Mouse (Mus musculus) lung, embryonic 16.5 days (tissue): Measurements from ENCODE around the gene Por. TPM values are rescaled to one million over a fixed set of nuclear protein-coding genes. Genes with fewer than 3 reads are reported as not detected.

Source experiments
- ATAC-seq: fragments of 200-750 bp; cut with Nextera tagmentation; 2 replicates; pipeline ENCODE4 v1.8.0; 2017; ENCODE audit warnings: low read depth, mild to moderate bottlenecking, moderate library complexity
- H3K27ac ChIP-seq: fragments of 300-500 bp; sonication (generic); 2 replicates; pipeline ENCODE4 v1.5.1; 2014; ENCODE audit warnings: mild to moderate bottlenecking, control low read depth, low read length
- H3K27me3 ChIP-seq: fragments of 300-500 bp; sonication (generic); 2 replicates; pipeline ENCODE4 v1.6.1; 2014; ENCODE audit warnings: low read depth, low read length, mixed read lengths; ENCODE audit not compliant: control insufficient read depth, insufficient read depth
- H3K36me3 ChIP-seq: fragments of 300-500 bp; sonication (generic); 2 replicates; pipeline ENCODE4 v1.6.1; 2014; ENCODE audit warnings: low read length; ENCODE audit not compliant: control insufficient read depth, insufficient read depth
- H3K4me1 ChIP-seq: fragments of 300-500 bp; sonication (generic); replicated peaks from 2 replicates; pipeline ENCODE4 v1.6.1; 2014; ENCODE audit warnings: low read length, mixed read lengths; ENCODE audit not compliant: control insufficient read depth, insufficient read depth
- H3K4me2 ChIP-seq: fragments of 300-500 bp; sonication (generic); 2 replicates; pipeline ENCODE4 v1.6.1; 2014; ENCODE audit warnings: low read depth, low read length, control low read depth
- H3K4me3 ChIP-seq: fragments of 300-500 bp; sonication (generic); 2 replicates; pipeline ENCODE4 v1.5.1; 2014; ENCODE audit warnings: mild to moderate bottlenecking, low read length, control low read depth
- H3K9ac ChIP-seq: fragments of 300-500 bp; sonication (generic); 2 replicates; pipeline ENCODE4 v1.6.1; 2014; ENCODE audit warnings: low read length, control low read depth
- H3K9me3 ChIP-seq: fragments of 300-500 bp; sonication (generic); 2 replicates; pipeline ENCODE4 v1.6.1; 2016; ENCODE audit warnings: low read length; ENCODE audit not compliant: control insufficient read depth
- WGBS: fragments of 180-500 bp; shearing (Covaris S2); extraction: QIAGEN DNeasy Blood & Tissue Kit; methylation state at CpG from one replicate; pipeline ENCODE4 v1.1.7; 2014; 5-methylcytosine and 5-hydroxymethylcytosine counted together
- polyA plus RNA-seq: library from polyadenylated mRNA; unstranded; fragments of >200 nt; fragmentation: Nextera tagmentation; extraction: Ambion mirVana; gene quantifications from 2 replicates; pipeline ENCODE4 v1.2.1, GENCODE M21; 2015

Por gene
- polyA plus RNA-seq, 1 experiment from 2014 or later: 77.4 TPM

DNA sequence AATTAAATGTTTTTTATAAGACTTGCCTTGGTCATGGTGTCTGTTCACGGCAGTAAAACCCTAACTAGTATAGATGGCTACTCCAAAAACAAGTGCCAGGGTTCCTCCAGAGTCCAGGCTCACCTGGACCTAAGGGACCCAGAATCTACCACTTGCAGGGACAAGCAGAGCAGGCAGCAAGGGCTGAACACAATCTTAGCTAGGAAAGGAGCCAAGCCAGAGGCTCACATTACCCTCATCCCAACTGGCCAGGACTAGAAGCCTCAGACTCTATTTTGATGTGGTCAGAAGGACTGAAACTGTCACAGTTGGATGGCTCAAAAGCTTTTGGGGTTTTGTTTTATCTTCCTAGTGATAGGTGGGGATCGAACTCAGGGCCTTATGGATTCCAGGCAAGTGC, 81.8 kb downstream of the Por start:
- Histone ChIP-seq H3K27me3 (no peaks in the 10 kb centered on the region), H3K9me3 (peaks cover 2% of the 10 kb centered on the region; the same call in 1 of the 2 replicates), H3K9ac (no peak overlapping the region), H3K4me3 (no peak overlapping the region), H3K27ac (no peak overlapping the region), H3K4me2 (no peak overlapping the region), H3K4me1 (no peaks in the 10 kb centered on the region), H3K36me3 (no peaks in the 10 kb centered on the region)
- ATAC-seq: no peak
- 61% methylated on average over 2 of the region's 2 CpGs for WGBS

DNA sequence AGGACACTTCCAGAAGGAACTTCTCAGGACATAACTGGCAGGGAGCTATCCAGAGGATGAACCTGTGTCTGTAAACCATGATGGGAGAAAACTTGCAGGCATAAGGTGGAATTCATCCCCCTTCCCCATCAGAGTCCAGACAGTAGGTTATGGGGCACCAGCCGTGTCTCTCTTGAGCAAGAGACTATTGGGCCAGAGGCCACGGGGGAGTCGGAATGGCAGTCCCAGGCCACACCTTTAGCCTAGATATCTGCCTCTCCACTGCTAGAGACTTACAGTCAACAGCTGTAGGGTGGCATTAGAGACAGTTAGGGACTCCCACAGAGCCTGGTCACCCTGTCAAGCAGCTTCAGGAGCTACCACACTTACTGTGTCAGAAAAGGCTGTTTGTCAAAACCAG, 92.0 kb downstream of the Por start:
- H3K27ac ChIP-seq: no peak overlapping the region
- H3K36me3 ChIP-seq: no peaks in the 10 kb centered on the region
- no peaks in the 10 kb centered on the region for H3K4me1 ChIP-seq
- H3K9me3 ChIP-seq: no peaks in the 10 kb centered on the region
- 55% methylated on average over 3 of the region's 3 CpGs for WGBS
- H3K4me2 ChIP-seq: no peak overlapping the region
- H3K9ac ChIP-seq: no peak overlapping the region
- ATAC-seq: no peak
- no peaks in the 10 kb centered on the region for H3K27me3 ChIP-seq
- no peak overlapping the region for H3K4me3 ChIP-seq

DNA sequence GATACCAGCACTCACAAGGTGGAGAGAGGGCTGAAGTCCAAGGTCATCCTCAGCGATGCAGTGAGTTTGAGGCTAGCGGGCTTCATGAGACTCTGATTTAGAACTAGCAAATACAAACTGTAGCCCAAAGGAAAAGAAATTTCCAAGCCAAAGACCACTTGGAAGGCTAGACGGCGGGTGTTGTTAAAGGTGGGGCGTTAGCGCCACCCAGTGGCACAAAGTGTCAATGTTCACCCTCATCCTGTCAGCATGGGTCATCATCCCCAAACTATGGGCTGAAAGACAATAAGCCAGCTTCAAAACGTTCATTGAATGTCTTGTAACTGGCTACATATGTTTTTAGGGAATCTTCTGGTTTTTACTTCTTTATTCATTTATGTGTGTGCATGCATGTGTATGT, 93.7 kb downstream of the Por start:
- Histone ChIP-seq H3K9ac (no peak overlapping the region), H3K4me2 (no peak overlapping the region), H3K4me3 (no peak overlapping the region), H3K9me3 (no peaks in the 10 kb centered on the region), H3K36me3 (no peaks in the 10 kb centered on the region), H3K27ac (no peak overlapping the region), H3K27me3 (no peaks in the 10 kb centered on the region), H3K4me1 (no peaks in the 10 kb centered on the region)
- 3% methylated on average over 7 of the region's 7 CpGs for WGBS
- no peak for ATAC-seq

DNA sequence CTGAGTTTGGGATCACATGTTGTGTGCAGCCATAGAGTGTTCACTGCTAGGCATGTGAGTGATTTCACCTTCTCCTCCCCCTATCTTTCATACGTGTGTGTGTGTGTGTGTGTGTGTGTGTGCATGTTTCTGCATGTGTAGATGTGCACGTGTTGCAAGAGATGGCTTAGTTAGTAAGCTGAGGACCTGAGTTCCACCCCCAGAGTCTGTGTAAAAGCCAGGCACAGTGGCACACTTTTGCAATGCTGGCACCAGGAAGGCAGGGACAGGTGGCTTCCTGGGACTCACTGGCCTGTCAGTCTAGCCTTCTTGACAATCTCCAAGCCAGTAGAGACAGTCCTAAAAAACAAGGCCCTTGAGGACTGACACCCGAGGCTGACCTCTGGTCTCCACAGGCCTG, 95.1 kb downstream of the Por start:
- Histone ChIP-seq H3K27me3 (no peaks in the 10 kb centered on the region), H3K4me2 (no peak overlapping the region), H3K9ac (no peak overlapping the region), H3K4me1 (no peaks in the 10 kb centered on the region), H3K9me3 (no peaks in the 10 kb centered on the region), H3K36me3 (no peaks in the 10 kb centered on the region), H3K4me3 (no peak overlapping the region), H3K27ac (no peak overlapping the region)
- 45% methylated on average over 3 of the region's 3 CpGs for WGBS
- no peak for ATAC-seq

DNA sequence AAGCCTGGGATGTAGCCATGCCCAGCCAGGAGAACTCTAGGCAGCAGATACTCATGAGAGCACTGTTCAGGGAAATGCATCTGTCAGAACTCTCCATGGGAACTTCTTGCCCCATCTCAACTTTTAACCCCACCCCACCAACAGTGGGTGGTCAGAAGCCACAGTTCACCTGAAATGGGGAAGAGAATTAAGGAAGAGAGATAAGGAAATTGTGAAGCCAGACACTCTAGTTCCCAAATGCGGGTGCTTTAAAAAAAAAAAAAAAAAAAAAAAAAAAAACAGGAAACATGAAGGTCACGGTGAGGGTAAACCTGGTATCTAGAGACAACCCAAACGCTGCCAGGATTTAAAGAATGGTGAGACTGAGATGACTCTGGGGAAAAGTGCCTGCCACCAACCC, 102.7 kb downstream of the Por start:
- no peak overlapping the region for H3K4me2 ChIP-seq
- H3K27me3 ChIP-seq: no peaks in the 10 kb centered on the region
- no peaks in the 10 kb centered on the region for H3K36me3 ChIP-seq
- WGBS: 27% methylated on average over 3 of the region's 3 CpGs
- no peak overlapping the region for H3K9ac ChIP-seq
- H3K27ac ChIP-seq: no peak overlapping the region
- ATAC-seq: no peak
- no peaks in the 10 kb centered on the region for H3K9me3 ChIP-seq
- H3K4me1 ChIP-seq: peaks cover 2% of the 10 kb centered on the region; the same call in 1 of the 2 replicates
- H3K4me3 ChIP-seq: no peak overlapping the region

DNA sequence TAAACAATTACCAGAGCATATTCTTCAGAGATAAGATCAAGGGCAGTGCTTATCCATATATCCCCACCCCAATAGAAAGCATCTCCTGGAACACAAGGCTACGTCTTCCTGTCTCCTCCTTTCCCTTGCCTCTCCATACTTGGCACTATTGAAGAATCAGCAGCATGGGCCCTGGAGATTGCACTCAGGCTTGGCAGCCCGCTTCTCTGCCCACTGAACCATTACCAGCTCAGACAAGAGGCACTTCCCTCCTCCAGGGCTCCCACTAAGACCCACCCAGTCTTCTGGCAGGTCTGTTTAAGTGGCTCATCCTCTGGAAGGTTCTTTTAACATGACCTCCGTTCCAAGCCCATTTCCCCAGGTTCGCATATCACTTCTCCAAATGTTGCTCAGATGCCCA, 106.7 kb downstream of the Por start:
- Histone ChIP-seq H3K9me3 (no peaks in the 10 kb centered on the region), H3K27me3 (no peaks in the 10 kb centered on the region), H3K4me3 (no peak overlapping the region), H3K9ac (no peak overlapping the region), H3K36me3 (no peaks in the 10 kb centered on the region), H3K4me1 (peaks cover 15% of the 10 kb centered on the region), H3K4me2 (no peak overlapping the region), H3K27ac (no peak overlapping the region)
- WGBS: 72% methylated on average over 4 of the region's 4 CpGs
- no peak for ATAC-seq

DNA sequence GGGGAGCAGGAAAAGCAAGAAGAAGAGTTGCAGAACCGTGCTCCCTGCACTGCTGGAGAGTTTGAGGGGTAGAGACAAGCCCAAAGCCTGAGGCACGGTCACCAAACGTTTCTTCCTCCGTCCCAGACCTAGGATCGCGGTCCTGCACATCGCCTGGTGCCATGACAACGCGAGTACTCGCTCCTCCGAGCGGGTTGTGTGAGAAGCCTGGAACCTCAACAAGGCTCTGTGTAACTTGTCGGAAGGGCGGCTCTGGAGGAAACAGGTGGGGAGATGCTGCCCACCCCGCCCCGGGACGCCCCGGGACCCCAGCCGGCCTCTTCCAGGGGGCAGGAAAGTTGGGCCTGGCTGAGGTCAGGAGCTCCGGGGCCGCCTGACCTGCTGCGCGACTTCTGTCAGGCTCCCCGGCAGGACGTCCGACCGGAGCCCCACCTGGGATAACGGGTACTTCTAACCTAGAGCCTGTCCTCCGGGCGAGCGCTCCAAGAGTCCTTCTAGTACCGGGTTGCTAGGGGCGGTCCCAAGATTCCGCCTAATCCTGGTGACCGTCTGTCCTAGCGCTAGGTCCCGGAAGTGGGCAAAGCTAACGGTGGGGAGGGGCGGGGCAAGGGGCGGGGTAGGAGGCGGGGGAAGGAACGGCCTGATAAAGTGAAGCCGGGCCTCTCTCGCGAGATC, 108.1 kb downstream of the Por start, which contains the start of gene Styxl1:
Gene Styxl1 (minus strand): TSS at position 590 of the 675 bp plus-strand sequence.
- Histone ChIP-seq H3K9ac (peak within 1 kb of the TSS; percentile 97), H3K4me3 (peak within 1 kb of the TSS; percentile 96), H3K36me3 (peaks cover 4% of the 10 kb centered on the region; the same call in 1 of the 2 replicates), H3K27ac (peak within 1 kb of the TSS; percentile 93), H3K4me2 (peak within 1 kb of the TSS; percentile 72), H3K4me1 (peaks cover 15% of the 10 kb centered on the region), H3K27me3 (no peaks in the 10 kb centered on the region), H3K9me3 (no peaks in the 10 kb centered on the region)
- WGBS: under 1% methylated on average over 45 of the region's 45 CpGs
- ATAC-seq: peak; percentile 22

DNA sequence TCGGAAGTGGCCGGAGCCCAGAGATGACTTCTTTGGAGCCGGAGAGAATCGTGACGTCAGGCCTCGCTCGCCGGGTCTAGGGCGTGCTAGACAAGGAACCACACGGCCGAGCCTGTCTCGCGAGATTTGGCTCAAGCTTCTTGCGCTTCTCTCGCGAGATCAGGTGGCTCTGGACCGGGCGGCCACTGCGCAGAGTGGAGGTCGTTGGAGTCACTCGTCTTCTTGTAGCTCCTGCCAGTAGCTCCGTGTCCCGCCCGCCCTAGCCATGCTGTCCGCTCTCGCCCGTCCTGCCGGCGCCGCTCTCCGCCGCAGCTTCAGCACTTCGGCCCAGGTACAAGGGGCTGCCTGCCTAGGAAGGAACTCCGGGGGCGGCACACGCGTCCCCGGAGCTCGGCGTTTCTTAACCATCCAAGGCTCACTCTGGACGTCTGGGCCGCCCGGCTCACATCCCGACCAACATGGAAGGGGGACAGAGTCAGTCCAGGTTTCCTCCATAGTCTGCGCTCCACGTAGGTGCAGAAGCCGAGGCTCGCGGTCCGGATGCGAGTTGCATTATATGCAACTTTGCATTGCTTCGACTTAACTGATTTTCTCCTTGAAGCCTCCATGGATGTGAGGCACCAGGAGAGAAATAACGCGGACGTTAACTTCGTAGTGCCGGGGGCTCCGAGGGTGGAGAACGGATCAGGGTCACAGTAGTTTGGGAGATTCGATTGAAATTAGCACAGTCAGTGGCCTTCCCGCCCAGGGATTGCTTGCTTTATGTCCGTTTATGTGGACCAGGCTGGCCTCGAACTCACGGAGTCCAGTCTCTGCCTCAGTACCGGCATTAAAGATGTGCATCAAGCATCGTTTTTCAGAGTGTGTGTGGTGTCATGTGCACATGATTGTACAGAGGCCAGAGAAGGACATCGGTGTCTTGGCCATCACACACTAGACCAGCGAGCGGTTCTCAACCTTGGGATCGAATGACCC, 108.9 kb downstream of the Por start, which contains the start of gene Mdh2:
Gene Mdh2 (plus strand): TSS at position 10 of the 975 bp plus-strand sequence.
- peak; percentile 98 for ATAC-seq
- no peaks in the 10 kb centered on the region for H3K27me3 ChIP-seq
- WGBS: under 1% methylated on average over 68 of the region's 70 CpGs

DNA sequence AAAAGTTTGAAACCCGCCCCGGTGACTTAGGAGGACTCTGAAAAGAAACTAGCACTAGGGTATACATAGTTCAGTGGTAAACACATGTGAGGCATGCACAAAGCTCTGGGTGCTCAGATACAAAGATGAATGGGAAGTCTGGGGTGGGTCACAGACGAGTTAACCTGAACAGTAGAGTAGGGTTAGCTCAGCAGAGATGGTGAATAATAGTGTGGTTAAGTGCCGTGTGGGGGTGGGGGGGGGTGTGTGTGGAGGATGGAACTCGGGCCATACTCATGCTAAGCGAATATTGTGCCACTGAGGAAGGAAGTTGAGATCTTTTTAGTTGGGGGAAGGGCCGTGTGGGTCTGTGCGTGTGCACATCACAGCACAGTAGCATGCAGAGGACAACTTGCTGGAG, 110.5 kb downstream of the Por start:
- Histone ChIP-seq H3K4me3 (no peak overlapping the region), H3K9ac (no peak overlapping the region), H3K36me3 (peaks cover 23% of the 10 kb centered on the region), H3K9me3 (no peaks in the 10 kb centered on the region), H3K27ac (no peak overlapping the region), H3K27me3 (no peaks in the 10 kb centered on the region), H3K4me2 (no peak overlapping the region), H3K4me1 (peaks cover 15% of the 10 kb centered on the region)
- ATAC-seq: no peak
- WGBS: 76% methylated on average over 8 of the region's 8 CpGs

More for the DNA sequence above, 108.9 kb downstream of the Por start, which contains the start of gene Mdh2:
- peak within 1 kb of the TSS; percentile 93 for H3K27ac ChIP-seq
- H3K4me1 ChIP-seq: peaks cover 15% of the 10 kb centered on the region
- peaks cover 10% of the 10 kb centered on the region for H3K36me3 ChIP-seq
- peak within 1 kb of the TSS; percentile 72 for H3K4me2 ChIP-seq
- H3K9ac ChIP-seq: peak within 1 kb of the TSS; percentile 97
- peak within 1 kb of the TSS; percentile 96 for H3K4me3 ChIP-seq
- H3K9me3 ChIP-seq: no peaks in the 10 kb centered on the region
